Mouse (Mus musculus) cerebellum, adult 9-10 months (tissue): ENCODE data around the gene Nsf.

ENCODE experiments used
- DNase-seq: peaks from one replicate; pipeline ENCODE4 v3.0.0; 2022

Nsf gene

GRCm38 (mm10) chr11:103829956-103830355 lies 123.9 kb downstream of the Nsf start:
- DNase-seq = no peak

- no peak for DNase-seq
Observed at GRCm38 (mm10) chr11:103828866-103829265, 125.0 kb downstream of the Nsf start.

- no peak for DNase-seq
Observed at GRCm38 (mm10) chr11:103827201-103827600, 126.7 kb downstream of the Nsf start.

- DNase-seq = no peak
Observed at GRCm38 (mm10) chr11:103816719-103817118, 137.1 kb downstream of the Nsf start.

GRCm38 (mm10) chr11:103815986-103816385 lies 137.9 kb downstream of the Nsf start:
- DNase-seq = no peak

- no peak for DNase-seq
Observed at GRCm38 (mm10) chr11:103814808-103815207, 139.0 kb downstream of the Nsf start.

- DNase-seq = no peak
Observed at GRCm38 (mm10) chr11:103811246-103811645, 142.6 kb downstream of the Nsf start.

- no peak for DNase-seq
Observed at GRCm38 (mm10) chr11:103810631-103811030, 143.2 kb downstream of the Nsf start.

- no peak for DNase-seq
Observed at GRCm38 (mm10) chr11:103809611-103810598, 144.0 kb downstream of the Nsf start.

GRCm38 (mm10) chr11:103808771-103809610 lies 144.9 kb downstream of the Nsf start:
- no peak for DNase-seq

- DNase-seq = no peak
Observed at GRCm38 (mm10) chr11:103807966-103808365, 145.9 kb downstream of the Nsf start.

- no peak for DNase-seq
Observed at GRCm38 (mm10) chr11:103804804-103805203, 149.1 kb downstream of the Nsf start.

- DNase-seq = peak; percentile 62
Observed at GRCm38 (mm10) chr11:103804126-103804525, 149.7 kb downstream of the Nsf start.

- DNase-seq = no peak
Observed at GRCm38 (mm10) chr11:103801128-103801527, 152.7 kb downstream of the Nsf start.

- no peak for DNase-seq
Observed at GRCm38 (mm10) chr11:103789951-103790350, 163.9 kb downstream of the Nsf start.

- no peak for DNase-seq
Observed at GRCm38 (mm10) chr11:103780152-103780551, 173.7 kb downstream of the Nsf start.

GRCm38 (mm10) chr11:103774228-103774530 lies 179.7 kb downstream of the Nsf start:
- DNase-seq = no peak

GRCm38 (mm10) chr11:103773387-103774227 lies 180.2 kb downstream of the Nsf start, which contains the start of gene Wnt3:
Gene Wnt3, plus strand, starts transcription at chr11:103774150.
- DNase-seq = peak; percentile 34

GRCm38 (mm10) chr11:103772505-103773386 lies 181.1 kb downstream of the Nsf start:
- no peak for DNase-seq
